Mouse (Mus musculus) lung, embryonic 16.5 days (tissue): ENCODE measurements at regions not wholly inside any gene's neighbourhood (a gene's known extent, or its start where the extent isn't known, plus 50 kb on each side); places are given as distances from the start of the nearest gene placed in this dataset.
A peak's percentile ranks its signal among the peaks of the same experiment; 100 is the strongest.

Experiments used
- ATAC-seq: fragments of 200-750 bp; cut with Nextera tagmentation; 2 replicates; pipeline ENCODE4 v1.8.0; 2017; ENCODE audit warnings: low read depth, mild to moderate bottlenecking, moderate library complexity
- H3K27ac ChIP-seq: fragments of 300-500 bp; sonication (generic); 2 replicates; pipeline ENCODE4 v1.5.1; 2014; ENCODE audit warnings: mild to moderate bottlenecking, control low read depth, low read length
- H3K27me3 ChIP-seq: fragments of 300-500 bp; sonication (generic); 2 replicates; pipeline ENCODE4 v1.6.1; 2014; ENCODE audit warnings: low read depth, low read length, mixed read lengths; ENCODE audit not compliant: control insufficient read depth, insufficient read depth
- H3K36me3 ChIP-seq: fragments of 300-500 bp; sonication (generic); 2 replicates; pipeline ENCODE4 v1.6.1; 2014; ENCODE audit warnings: low read length; ENCODE audit not compliant: control insufficient read depth, insufficient read depth
- H3K4me1 ChIP-seq: fragments of 300-500 bp; sonication (generic); replicated peaks from 2 replicates; pipeline ENCODE4 v1.6.1; 2014; ENCODE audit warnings: low read length, mixed read lengths; ENCODE audit not compliant: control insufficient read depth, insufficient read depth
- H3K4me2 ChIP-seq: fragments of 300-500 bp; sonication (generic); 2 replicates; pipeline ENCODE4 v1.6.1; 2014; ENCODE audit warnings: low read depth, low read length, control low read depth
- H3K4me3 ChIP-seq: fragments of 300-500 bp; sonication (generic); 2 replicates; pipeline ENCODE4 v1.5.1; 2014; ENCODE audit warnings: mild to moderate bottlenecking, low read length, control low read depth
- H3K9ac ChIP-seq: fragments of 300-500 bp; sonication (generic); 2 replicates; pipeline ENCODE4 v1.6.1; 2014; ENCODE audit warnings: low read length, control low read depth
- H3K9me3 ChIP-seq: fragments of 300-500 bp; sonication (generic); 2 replicates; pipeline ENCODE4 v1.6.1; 2016; ENCODE audit warnings: low read length; ENCODE audit not compliant: control insufficient read depth
- WGBS: fragments of 180-500 bp; shearing (Covaris S2); extraction: QIAGEN DNeasy Blood & Tissue Kit; methylation state at CpG from one replicate; pipeline ENCODE4 v1.1.7; 2014; 5-methylcytosine and 5-hydroxymethylcytosine counted together

- Histone ChIP-seq H3K9me3 (no peaks in the 10 kb centered on the region), H3K36me3 (no peaks in the 10 kb centered on the region), H3K4me3 (no peak overlapping the region), H3K27me3 (no peaks in the 10 kb centered on the region), H3K27ac (no peak overlapping the region), H3K4me1 (peaks cover 8% of the 10 kb centered on the region; the same call in 1 of the 2 replicates), H3K9ac (no peak overlapping the region), H3K4me2 (no peak overlapping the region)
- WGBS, result 36% methylated on average over 7 of the region's 7 CpGs
- ATAC-seq, result no peak
These were observed 120.7 kb upstream of the Lhx8 start for GRCm38 (mm10) chr3:154451169-154451568.

GRCm38 (mm10) chr3:154443351-154444075, 113.1 kb upstream of the Lhx8 start:
- WGBS, result 69% methylated on average over 10 of the region's 10 CpGs
- Histone ChIP-seq H3K27me3 (no peaks in the 10 kb centered on the region), H3K9me3 (no peaks in the 10 kb centered on the region), H3K4me3 (no peak overlapping the region), H3K27ac (no peak overlapping the region), H3K9ac (no peak overlapping the region), H3K4me1 (no peaks in the 10 kb centered on the region), H3K36me3 (no peaks in the 10 kb centered on the region), H3K4me2 (no peak overlapping the region)
- ATAC-seq, result no peak

GRCm38 (mm10) chr3:154441454-154441853, 111.0 kb upstream of the Lhx8 start:
- no peaks in the 10 kb centered on the region for H3K4me1 ChIP-seq
- ATAC-seq, result no peak
- no peak overlapping the region for H3K4me2 ChIP-seq
- H3K27me3 ChIP-seq, result no peaks in the 10 kb centered on the region
- no peak overlapping the region for H3K9ac ChIP-seq
- H3K27ac ChIP-seq, result no peak overlapping the region
- no peak overlapping the region for H3K4me3 ChIP-seq
- H3K9me3 ChIP-seq, result peaks cover 3% of the 10 kb centered on the region; the same call in 1 of the 2 replicates
- H3K36me3 ChIP-seq, result no peaks in the 10 kb centered on the region

- H3K9ac ChIP-seq, result no peak overlapping the region
- no peak overlapping the region for H3K27ac ChIP-seq
- no peak for ATAC-seq
- 58% methylated on average over 2 of the region's 2 CpGs for WGBS
- H3K36me3 ChIP-seq, result no peaks in the 10 kb centered on the region
- no peak overlapping the region for H3K4me3 ChIP-seq
- no peaks in the 10 kb centered on the region for H3K4me1 ChIP-seq
- H3K9me3 ChIP-seq, result peaks cover 3% of the 10 kb centered on the region; the same call in 1 of the 2 replicates
- no peaks in the 10 kb centered on the region for H3K27me3 ChIP-seq
- no peak overlapping the region for H3K4me2 ChIP-seq
These were observed 110.4 kb upstream of the Lhx8 start for GRCm38 (mm10) chr3:154440899-154441298.

- ATAC-seq, result no peak
- whole genome bisulfite sequencing, result 85% methylated on average over 7 of the region's 7 CpGs
- no peak overlapping the region for H3K27ac ChIP-seq
- no peaks in the 10 kb centered on the region for H3K36me3 ChIP-seq
- H3K9me3 ChIP-seq, result no peaks in the 10 kb centered on the region
- no peak overlapping the region for H3K4me2 ChIP-seq
- H3K27me3 ChIP-seq, result no peaks in the 10 kb centered on the region
- H3K4me3 ChIP-seq, result no peak overlapping the region
- H3K9ac ChIP-seq, result no peak overlapping the region
- no peaks in the 10 kb centered on the region for H3K4me1 ChIP-seq
These were observed 100.4 kb upstream of the Lhx8 start for GRCm38 (mm10) chr3:154430856-154431255.

- Histone ChIP-seq H3K27ac (no peak overlapping the region), H3K4me1 (no peaks in the 10 kb centered on the region), H3K36me3 (no peaks in the 10 kb centered on the region), H3K9ac (no peak overlapping the region), H3K9me3 (no peaks in the 10 kb centered on the region), H3K4me3 (no peak overlapping the region), H3K4me2 (no peak overlapping the region), H3K27me3 (no peaks in the 10 kb centered on the region)
- ATAC-seq, result no peak
- WGBS, result 84% methylated on average over 6 of the region's 6 CpGs
These were observed 99.2 kb upstream of the Lhx8 start for GRCm38 (mm10) chr3:154429666-154430065.

GRCm38 (mm10) chr3:154424589-154424988, 94.1 kb upstream of the Lhx8 start:
- ATAC-seq, result no peak
- H3K4me1 ChIP-seq, result no peaks in the 10 kb centered on the region
- no peak overlapping the region for H3K4me3 ChIP-seq
- 75% methylated on average over 5 of the region's 5 CpGs for WGBS
- no peak overlapping the region for H3K9ac ChIP-seq
- H3K27ac ChIP-seq, result no peak overlapping the region
- H3K9me3 ChIP-seq, result no peaks in the 10 kb centered on the region
- no peaks in the 10 kb centered on the region for H3K36me3 ChIP-seq
- H3K27me3 ChIP-seq, result no peaks in the 10 kb centered on the region
- H3K4me2 ChIP-seq, result no peak overlapping the region

- no peaks in the 10 kb centered on the region for H3K27me3 ChIP-seq
- no peaks in the 10 kb centered on the region for H3K9me3 ChIP-seq
- H3K36me3 ChIP-seq, result no peaks in the 10 kb centered on the region
- peak; percentile 73; the same call in 1 of the 2 replicates for ATAC-seq
- no peak overlapping the region for H3K4me3 ChIP-seq
- H3K4me2 ChIP-seq, result no peak overlapping the region
- WGBS, result 55% methylated on average over 7 of the region's 7 CpGs
- no peak overlapping the region for H3K9ac ChIP-seq
- H3K4me1 ChIP-seq, result no peaks in the 10 kb centered on the region
- no peak overlapping the region for H3K27ac ChIP-seq
These were observed 91.0 kb upstream of the Lhx8 start for GRCm38 (mm10) chr3:154421461-154421950.

GRCm38 (mm10) chr3:154418177-154418832, 87.8 kb upstream of the Lhx8 start:
- Histone ChIP-seq H3K36me3 (no peaks in the 10 kb centered on the region), H3K27me3 (no peaks in the 10 kb centered on the region), H3K27ac (no peak overlapping the region), H3K9me3 (no peaks in the 10 kb centered on the region), H3K4me3 (no peak overlapping the region), H3K9ac (no peak overlapping the region), H3K4me2 (no peak overlapping the region), H3K4me1 (no peaks in the 10 kb centered on the region)
- ATAC-seq, result peak; percentile 90
- WGBS, result 50% methylated on average over 4 of the region's 4 CpGs
